Mouse (Mus musculus) G1E (cell line): ENCODE data around the gene Pfas.

ENCODE experiments used
- CTCF ChIP-seq: IDR thresholded peaks from 2 replicates; pipeline ENCODE4 v1.5.1; 2012; ENCODE audit warnings: low read depth, low read length, inconsistent platforms, mixed read lengths
- GATA1 ChIP-seq: IDR thresholded peaks from 2 replicates; pipeline ENCODE4 v1.6.1; 2012; ENCODE audit warnings: borderline replicate concordance, low read length, inconsistent platforms, mixed read lengths
- GATA2 ChIP-seq: IDR thresholded peaks from 2 replicates; pipeline ENCODE4 v1.6.1; 2012; ENCODE audit warnings: low read depth, low read length, inconsistent platforms, borderline replicate concordance
- POLR2AphosphoS5 ChIP-seq: IDR thresholded peaks from 2 replicates; pipeline ENCODE4 v1.6.1; 2012; ENCODE audit warnings: low read depth, low read length, inconsistent platforms; ENCODE audit not compliant: insufficient replicate concordance
- TAL1 ChIP-seq: conservative IDR thresholded peaks from 2 replicates; pipeline ENCODE4 v1.6.1; 2012; ENCODE audit warnings: low read depth, low read length, inconsistent platforms, mixed read lengths

- TF ChIP-seq GATA1 (no peak), CTCF (no peak), POLR2AphosphoS5 (no peak), GATA2 (no peak), TAL1 (no peak)
These were observed 63.0 kb downstream of the Pfas start for GRCm38 (mm10) chr11:68945245-68945644.
